Mouse (Mus musculus): ENCODE measurements at regions not wholly inside any gene's neighbourhood (a gene's known extent, or its start where the extent isn't known, plus 50 kb on each side); places are given as distances from the start of the nearest gene placed in this dataset.

DNA sequence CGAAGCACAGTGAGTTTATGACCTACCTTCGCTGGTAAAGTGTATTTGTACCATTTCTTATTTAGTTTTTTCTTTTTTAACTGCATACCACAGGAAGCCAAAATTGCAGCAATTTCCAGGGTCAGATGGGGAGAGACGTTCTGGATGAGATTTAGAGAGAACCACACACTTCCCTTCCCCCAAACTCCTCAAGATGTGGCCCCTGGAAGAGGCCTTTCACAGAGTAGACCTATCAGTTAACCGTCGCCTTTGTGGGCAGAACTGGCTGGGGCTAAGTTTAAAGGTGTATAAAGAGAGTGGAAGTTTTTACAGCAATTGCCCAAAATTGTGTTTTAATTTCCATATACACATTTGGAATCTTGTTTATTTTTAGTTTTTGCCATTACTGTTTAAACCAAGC lies 295.7 kb upstream of the Mef2c start:
- DNase-seq (ENCODE audit: low spot score), result peak; percentile 2

- DNase-seq (ENCODE audit: low spot score), result no peak
Observed at GRCm38 (mm10) chr13:83214811-83215210, 289.0 kb upstream of the Mef2c start.

- DNase-seq (ENCODE audit: low spot score), result no peak
Observed at GRCm38 (mm10) chr13:83216454-83216853, 287.4 kb upstream of the Mef2c start.

- DNase-seq (ENCODE audit: low spot score), result no peak
Observed at GRCm38 (mm10) chr13:83252452-83252851, 251.4 kb upstream of the Mef2c start.

GRCm38 (mm10) chr13:83266591-83266990 lies 237.2 kb upstream of the Mef2c start:
- DNase-seq (ENCODE audit: low spot score), result no peak

DNA sequence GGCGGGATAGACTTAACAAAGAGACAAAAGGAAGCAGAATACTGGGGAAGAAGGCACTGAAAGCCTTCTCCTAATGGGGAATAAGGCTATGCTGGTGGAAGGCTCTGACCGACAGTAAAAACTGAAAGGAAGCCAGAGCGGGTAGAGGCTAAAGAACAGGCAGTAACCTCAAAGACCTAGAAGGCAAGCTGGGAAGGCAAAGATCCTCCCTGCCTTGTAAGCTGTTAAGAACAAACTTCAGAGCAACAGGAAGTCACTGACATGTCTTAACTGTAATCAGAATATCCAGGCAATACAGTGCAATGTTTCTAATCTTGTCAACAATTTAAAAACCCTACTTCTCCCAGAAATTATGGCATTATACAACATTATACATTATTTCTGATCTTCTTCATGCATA lies 235.2 kb upstream of the Mef2c start:
- peak; percentile 12 for DNase-seq (ENCODE audit: low spot score)

DNA sequence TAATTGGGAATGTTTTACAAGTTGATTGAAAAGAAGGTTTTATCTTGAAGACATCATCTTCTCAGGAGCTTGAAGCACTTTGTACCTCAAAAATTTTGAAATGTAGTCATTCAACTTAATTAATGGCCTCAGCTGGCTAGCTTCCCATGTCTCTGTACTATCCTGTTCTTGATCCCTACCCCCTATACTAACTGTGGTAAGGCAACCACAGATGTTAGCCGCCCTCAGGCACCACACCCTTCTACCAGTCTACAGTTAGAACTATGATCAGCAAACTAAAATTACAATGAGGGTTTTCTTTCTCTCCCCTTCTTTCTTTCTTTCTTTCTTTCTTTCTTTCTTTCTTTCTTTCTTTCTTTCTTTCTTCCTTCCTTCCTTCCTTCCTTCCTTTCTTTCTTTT lies 225.1 kb upstream of the Mef2c start:
- no peak for DNase-seq (ENCODE audit: low spot score)

GRCm38 (mm10) chr13:83307696-83308095 lies 196.1 kb upstream of the Mef2c start:
- no peak for DNase-seq (ENCODE audit: low spot score)

DNA sequence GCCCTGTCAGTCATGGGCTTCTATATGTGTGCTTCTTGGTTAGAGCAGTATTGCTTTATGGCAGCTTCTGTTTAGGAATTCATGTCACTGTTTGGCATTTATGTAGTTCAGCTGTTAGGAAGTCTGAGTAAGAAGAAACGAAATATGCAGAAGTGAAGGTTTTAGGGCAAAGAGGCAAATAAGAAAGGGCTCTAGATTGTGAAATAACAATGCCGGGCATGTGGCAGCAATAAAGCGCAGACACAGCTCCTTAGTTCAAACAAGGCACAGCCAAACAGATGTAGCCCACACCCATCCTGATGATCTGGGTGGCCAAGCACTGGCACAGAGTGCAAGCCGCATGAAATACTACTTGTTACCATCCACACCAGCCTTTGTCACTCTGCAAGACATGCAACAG lies 175.3 kb upstream of the Mef2c start:
- no peak for DNase-seq (ENCODE audit: low spot score)

- no peak for DNase-seq (ENCODE audit: low spot score)
Observed at GRCm38 (mm10) chr13:83333728-83334127, 170.1 kb upstream of the Mef2c start.

- no peak for DNase-seq (ENCODE audit: low spot score)
Observed at GRCm38 (mm10) chr13:83344611-83345319, 159.1 kb upstream of the Mef2c start.

DNA sequence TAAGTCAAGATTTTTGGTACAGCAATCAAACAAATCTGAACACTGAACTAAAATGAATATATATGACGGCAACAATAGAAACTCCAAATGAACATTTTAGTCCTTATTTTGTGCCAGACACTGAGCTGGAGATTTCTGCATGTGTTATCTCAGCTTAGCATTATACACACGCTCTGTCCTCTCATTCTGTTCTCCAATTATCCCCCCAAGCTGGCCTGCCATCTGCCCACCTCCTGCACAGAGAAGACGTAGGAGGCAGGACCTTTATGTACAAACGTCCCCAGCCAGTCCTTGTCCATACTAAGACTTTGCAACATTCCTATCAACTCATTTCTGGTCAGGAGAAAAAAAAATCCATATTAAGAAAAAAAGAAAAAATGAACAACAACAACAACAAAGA lies 148.5 kb upstream of the Mef2c start:
- no peak for DNase-seq (ENCODE audit: low spot score)

GRCm38 (mm10) chr13:83360529-83360928 lies 143.3 kb upstream of the Mef2c start:
- DNase-seq (ENCODE audit: low spot score), result no peak

DNA sequence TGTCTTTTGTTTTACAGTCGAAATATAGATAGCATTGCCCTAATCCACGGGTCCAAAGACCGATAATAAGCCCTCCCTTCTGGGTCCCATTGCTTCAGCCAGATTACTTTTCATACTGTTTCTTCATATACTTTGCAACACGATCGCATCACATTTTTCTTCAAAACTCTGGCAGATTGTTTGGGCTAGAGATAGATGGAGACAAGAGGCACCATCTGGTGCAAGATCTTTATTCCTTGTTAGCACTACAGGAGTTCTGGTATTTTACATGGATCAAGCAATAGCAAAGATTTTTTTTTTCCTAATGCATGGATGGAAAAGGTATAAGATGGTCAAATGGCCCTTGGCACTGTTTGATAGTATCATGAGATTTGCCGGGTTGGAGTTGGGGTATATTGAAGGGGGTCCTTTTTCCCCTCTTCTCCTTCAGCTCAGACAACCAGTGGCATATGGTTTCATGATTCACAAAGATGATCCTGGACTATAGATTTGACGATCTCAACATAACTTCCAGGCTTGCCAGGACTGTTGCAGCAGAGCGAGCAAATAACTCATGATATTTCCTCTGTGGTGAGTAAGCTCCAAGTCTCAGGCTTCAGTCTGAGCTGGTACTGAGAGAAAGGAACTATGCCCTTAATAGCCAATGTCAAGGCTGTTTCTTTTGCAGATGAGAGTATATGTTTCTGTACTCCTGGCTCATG lies 127.6 kb upstream of the Mef2c start:
- DNase-seq (ENCODE audit: low spot score), result no peak

- no peak for DNase-seq (ENCODE audit: low spot score)
Observed at GRCm38 (mm10) chr13:83378644-83379043, 125.2 kb upstream of the Mef2c start.

- no peak for DNase-seq (ENCODE audit: low spot score)
Observed at GRCm38 (mm10) chr13:83382609-83383008, 121.2 kb upstream of the Mef2c start.

DNA sequence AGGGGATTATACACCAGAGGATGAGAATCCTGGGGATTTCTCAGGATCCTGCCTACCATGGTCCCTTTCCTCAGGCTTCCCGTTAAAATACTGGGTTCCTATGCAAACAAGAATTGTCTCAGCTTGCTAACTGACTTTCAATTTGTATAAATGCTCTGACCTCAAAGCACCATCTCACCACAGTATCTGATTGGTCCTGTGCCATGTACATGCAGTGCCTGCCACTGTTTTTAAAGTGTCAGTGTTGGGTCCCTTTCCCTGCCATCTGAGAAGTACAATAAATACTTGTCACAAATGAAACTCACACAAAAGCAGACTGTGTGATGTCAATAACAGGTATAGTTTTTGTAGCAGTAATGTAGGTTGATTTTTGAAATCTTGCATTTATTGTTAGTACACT lies 109.1 kb upstream of the Mef2c start:
- no peak for DNase-seq (ENCODE audit: low spot score)

- no peak for DNase-seq (ENCODE audit: low spot score)
Observed at GRCm38 (mm10) chr13:83399381-83399780, 104.5 kb upstream of the Mef2c start.

- no peak for DNase-seq (ENCODE audit: low spot score)
Observed at GRCm38 (mm10) chr13:83439619-83440436, 64.0 kb upstream of the Mef2c start.

GRCm38 (mm10) chr13:83444277-83444676 lies 59.6 kb upstream of the Mef2c start:
- DNase-seq (ENCODE audit: low spot score), result no peak

DNA sequence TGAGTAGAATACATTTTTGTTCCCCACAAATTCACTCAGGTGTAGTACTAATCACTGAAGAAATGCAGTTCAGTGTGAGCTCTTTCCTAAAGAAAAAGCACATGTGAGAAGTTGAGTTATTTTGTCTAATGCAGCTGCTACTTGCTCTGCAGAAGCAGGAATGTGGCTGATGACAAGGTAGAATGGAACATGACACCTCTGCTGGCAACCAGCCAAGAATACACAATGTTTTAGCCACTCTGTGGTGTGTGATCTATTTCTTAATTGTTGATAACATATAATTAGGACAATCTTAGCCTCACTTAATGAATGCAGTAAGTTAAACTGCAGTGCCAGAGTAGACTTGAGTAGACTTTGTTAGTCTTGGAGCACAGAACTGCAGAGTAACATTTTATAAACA lies 53.0 kb upstream of the Mef2c start:
- DNase-seq (ENCODE audit: low spot score), result no peak

GRCm38 (mm10) chr13:83452987-83453386 lies 50.8 kb upstream of the Mef2c start:
- no peak for DNase-seq (ENCODE audit: low spot score)

All from thymus, postnatal 0 days (tissue).